Mouse (Mus musculus) kidney, embryonic 14.5 days (tissue): ENCODE results near the gene Gm3336. TPM values are rescaled to one million over a fixed set of nuclear protein-coding genes. Genes with fewer than 3 reads are reported as not detected.

ENCODE experiments used
- ATAC-seq: fragments of 200-750 bp; cut with Nextera tagmentation; 2 replicates; pipeline ENCODE4 v1.8.0; 2017; ENCODE audit warnings: moderate number of reproducible peaks, mild to moderate bottlenecking, moderate TSS enrichment, moderate library complexity; ENCODE audit not compliant: low FRiP score, low TSS enrichment
- H3K27ac ChIP-seq: fragments of 300-500 bp; sonication (generic); 2 replicates; pipeline ENCODE4 v1.5.1; 2014; ENCODE audit warnings: low read depth, mild to moderate bottlenecking, low read length, moderate library complexity, mixed read lengths
- H3K27me3 ChIP-seq: fragments of 300-500 bp; sonication (generic); 2 replicates; pipeline ENCODE4 v1.6.1; 2014; ENCODE audit warnings: mild to moderate bottlenecking, low read length; ENCODE audit not compliant: control insufficient read depth, insufficient read depth
- H3K36me3 ChIP-seq: fragments of 300-500 bp; sonication (generic); 2 replicates; pipeline ENCODE4 v1.6.1; 2014; ENCODE audit warnings: low read length, mixed read lengths; ENCODE audit not compliant: control insufficient read depth, insufficient read depth
- H3K4me1 ChIP-seq: fragments of 300-500 bp; sonication (generic); 2 replicates; pipeline ENCODE4 v1.6.1; 2014; ENCODE audit warnings: low read length, mixed read lengths; ENCODE audit not compliant: control insufficient read depth, insufficient read depth
- H3K4me2 ChIP-seq: fragments of 300-500 bp; sonication (generic); replicated peaks from 2 replicates; pipeline ENCODE4 v1.6.1; 2014; ENCODE audit warnings: low read depth, mild to moderate bottlenecking, low read length
- H3K4me3 ChIP-seq: fragments of 300-500 bp; sonication (generic); 2 replicates; pipeline ENCODE4 v1.5.1; 2014; ENCODE audit warnings: mild to moderate bottlenecking, low read length
- H3K9ac ChIP-seq: fragments of 300-500 bp; sonication (generic); 2 replicates; pipeline ENCODE4 v1.6.1; 2014; ENCODE audit warnings: low read depth, mild to moderate bottlenecking, low read length, moderate library complexity
- H3K9me3 ChIP-seq: fragments of 300-500 bp; sonication (generic); 2 replicates; pipeline ENCODE4 v1.6.1; 2016; ENCODE audit warnings: low read length; ENCODE audit not compliant: control insufficient read depth
- WGBS: fragments of 180-500 bp; shearing (Covaris S2); extraction: QIAGEN DNeasy Blood & Tissue Kit; methylation state at CpG from one replicate; pipeline ENCODE4 v1.1.7; 2014; 5-methylcytosine and 5-hydroxymethylcytosine counted together
- polyA plus RNA-seq: library from polyadenylated mRNA; unstranded; fragments of >200 nt; fragmentation: Nextera tagmentation; extraction: Ambion mirVana; gene quantifications from 2 replicates; pipeline ENCODE4 v1.2.1, GENCODE M21; 2014

The Gm3336 gene
- polyA plus RNA-seq, 1 experiment from 2014 or later = 0.73 TPM

GRCm38 (mm10) chr8:70703287-70703686, 15.1 kb upstream of the Gm3336 start, which contains the start of gene Iqcn:
Iqcn (plus strand) TSS chr8:70703457.
- no peak for ATAC-seq
- Histone ChIP-seq H3K36me3 (peaks cover 18% of the 10 kb centered on the region; the same call in 1 of the 2 replicates), H3K4me3 (no peak within 1 kb of the TSS), H3K4me1 (peaks cover 10% of the 10 kb centered on the region; the same call in 1 of the 2 replicates), H3K9me3 (no peaks in the 10 kb centered on the region), H3K27me3 (no peaks in the 10 kb centered on the region), H3K27ac (no peak within 1 kb of the TSS; the same call in 1 of the 2 replicates), H3K4me2 (no peak within 1 kb of the TSS), H3K9ac (no peak within 1 kb of the TSS)
- 93% methylated on average over 3 of the region's 3 CpGs for WGBS

GRCm38 (mm10) chr8:70708281-70708680, 10.1 kb upstream of the Gm3336 start:
- Histone ChIP-seq H3K4me1 (no peaks in the 10 kb centered on the region), H3K4me3 (no peak overlapping the region), H3K4me2 (no peak overlapping the region), H3K27ac (no peak overlapping the region), H3K27me3 (no peaks in the 10 kb centered on the region), H3K36me3 (peaks cover 7% of the 10 kb centered on the region; the same call in 1 of the 2 replicates), H3K9me3 (no peaks in the 10 kb centered on the region), H3K9ac (no peak overlapping the region)
- 89% methylated on average over 14 of the region's 14 CpGs for WGBS
- ATAC-seq = no peak

DNA sequence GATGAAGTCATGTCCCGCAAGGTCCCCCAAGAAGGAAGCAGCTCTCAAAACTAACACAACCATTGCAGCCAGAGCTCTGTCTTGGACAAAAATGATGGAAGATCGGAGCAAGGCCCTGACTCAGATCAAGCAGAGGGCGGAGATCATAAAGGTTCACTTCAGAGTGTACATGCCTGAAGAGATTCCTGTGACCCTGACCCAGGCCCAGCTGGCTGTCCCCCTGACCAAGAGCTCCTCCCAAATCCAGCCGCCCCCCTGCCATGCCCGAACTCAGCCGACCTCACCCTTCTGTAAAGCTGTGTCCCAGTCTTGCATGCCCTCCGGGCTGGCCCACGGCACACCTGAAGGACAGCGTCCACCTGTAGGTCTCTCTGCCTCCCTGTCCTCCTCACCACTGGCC, 8.5 kb upstream of the Gm3336 start:
- ATAC-seq = no peak
- Histone ChIP-seq H3K27me3 (no peaks in the 10 kb centered on the region), H3K36me3 (no peaks in the 10 kb centered on the region), H3K4me3 (no peak overlapping the region), H3K4me2 (no peak overlapping the region), H3K4me1 (no peaks in the 10 kb centered on the region), H3K9me3 (no peaks in the 10 kb centered on the region), H3K9ac (no peak overlapping the region), H3K27ac (no peak overlapping the region)
- WGBS = 91% methylated on average over 9 of the region's 9 CpGs

DNA sequence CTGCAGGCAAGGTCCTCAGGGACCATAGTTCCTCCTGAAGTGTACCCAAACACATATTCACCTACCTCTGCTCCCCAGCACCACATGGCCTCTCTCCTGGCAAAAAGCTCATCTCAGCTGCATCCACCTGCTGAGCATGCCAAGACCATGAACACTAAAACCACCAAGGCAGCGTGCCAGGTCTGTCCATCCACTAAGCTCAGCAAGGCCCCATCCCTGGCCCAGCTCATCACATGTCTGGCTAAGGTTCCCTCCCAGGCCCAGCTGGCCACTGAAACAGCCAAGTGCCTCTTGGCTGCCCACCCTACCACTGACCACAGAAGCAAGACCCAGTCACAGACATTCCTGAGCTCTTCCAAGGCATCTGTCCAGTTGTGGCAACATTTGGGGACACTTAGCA, 8.0 kb upstream of the Gm3336 start:
- Histone ChIP-seq H3K36me3 (no peaks in the 10 kb centered on the region), H3K27me3 (no peaks in the 10 kb centered on the region), H3K9ac (no peak overlapping the region), H3K4me3 (no peak overlapping the region), H3K27ac (no peak overlapping the region), H3K9me3 (no peaks in the 10 kb centered on the region), H3K4me1 (no peaks in the 10 kb centered on the region), H3K4me2 (no peak overlapping the region)
- ATAC-seq = no peak
- 86% methylated on average over 1 of the region's 1 CpGs for WGBS

GRCm38 (mm10) chr8:70711041-70711440, 7.3 kb upstream of the Gm3336 start:
- Histone ChIP-seq H3K4me1 (no peaks in the 10 kb centered on the region), H3K4me3 (no peak overlapping the region), H3K9me3 (no peaks in the 10 kb centered on the region), H3K36me3 (no peaks in the 10 kb centered on the region), H3K4me2 (no peak overlapping the region), H3K9ac (no peak overlapping the region), H3K27me3 (no peaks in the 10 kb centered on the region), H3K27ac (no peak overlapping the region)
- 83% methylated on average over 11 of the region's 11 CpGs for WGBS
- ATAC-seq = no peak

GRCm38 (mm10) chr8:70713991-70714390, 4.4 kb upstream of the Gm3336 start:
- H3K9me3 ChIP-seq = no peaks in the 10 kb centered on the region
- 73% methylated on average over 7 of the region's 7 CpGs for WGBS
- no peak for ATAC-seq

DNA sequence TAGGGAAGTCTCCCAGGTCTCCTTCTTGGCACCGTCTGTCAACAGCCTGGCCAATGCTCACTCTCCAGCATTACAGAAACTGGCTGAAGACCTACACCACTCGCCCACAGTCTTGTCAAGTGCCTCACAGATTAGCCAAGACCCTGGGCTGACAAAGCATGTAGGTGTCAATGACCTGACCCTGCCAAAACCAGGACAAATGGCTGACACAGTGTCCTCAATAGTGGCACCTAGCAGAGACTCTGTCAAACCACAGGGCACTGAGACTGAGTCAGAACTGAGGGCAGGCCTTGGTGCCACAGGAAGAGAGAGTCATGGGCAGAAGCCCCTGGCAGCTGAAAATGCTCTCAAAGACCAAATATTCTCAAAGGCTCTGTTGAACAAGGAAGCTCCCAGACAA, 3.3 kb upstream of the Gm3336 start:
- no peak for ATAC-seq
- H3K9me3 ChIP-seq = no peaks in the 10 kb centered on the region
- H3K4me3 ChIP-seq = no peak overlapping the region
- no peak overlapping the region for H3K9ac ChIP-seq
- WGBS = 49% methylated on average over 2 of the region's 2 CpGs
- H3K36me3 ChIP-seq = no peaks in the 10 kb centered on the region
- no peak overlapping the region for H3K4me2 ChIP-seq
- no peaks in the 10 kb centered on the region for H3K27me3 ChIP-seq
- no peak overlapping the region for H3K27ac ChIP-seq
- no peaks in the 10 kb centered on the region for H3K4me1 ChIP-seq

More at GRCm38 (mm10) chr8:70713991-70714390, 4.4 kb upstream of the Gm3336 start:
- no peaks in the 10 kb centered on the region for H3K4me1 ChIP-seq
- no peaks in the 10 kb centered on the region for H3K36me3 ChIP-seq
- H3K27me3 ChIP-seq = no peaks in the 10 kb centered on the region
- no peak overlapping the region for H3K4me2 ChIP-seq
- H3K4me3 ChIP-seq = no peak overlapping the region
- H3K27ac ChIP-seq = no peak overlapping the region
- no peak overlapping the region for H3K9ac ChIP-seq

- Histone ChIP-seq H3K4me3 (no peak overlapping the region), H3K9me3 (no peaks in the 10 kb centered on the region), H3K36me3 (no peaks in the 10 kb centered on the region), H3K4me2 (no peak overlapping the region), H3K9ac (no peak overlapping the region), H3K27ac (no peak overlapping the region), H3K27me3 (no peaks in the 10 kb centered on the region), H3K4me1 (no peaks in the 10 kb centered on the region)
- WGBS = 87% methylated on average over 40 of the region's 40 CpGs
- ATAC-seq = no peak
These were observed 1.6 kb upstream of the Gm3336 start for GRCm38 (mm10) chr8:70716521-70717400.

DNA sequence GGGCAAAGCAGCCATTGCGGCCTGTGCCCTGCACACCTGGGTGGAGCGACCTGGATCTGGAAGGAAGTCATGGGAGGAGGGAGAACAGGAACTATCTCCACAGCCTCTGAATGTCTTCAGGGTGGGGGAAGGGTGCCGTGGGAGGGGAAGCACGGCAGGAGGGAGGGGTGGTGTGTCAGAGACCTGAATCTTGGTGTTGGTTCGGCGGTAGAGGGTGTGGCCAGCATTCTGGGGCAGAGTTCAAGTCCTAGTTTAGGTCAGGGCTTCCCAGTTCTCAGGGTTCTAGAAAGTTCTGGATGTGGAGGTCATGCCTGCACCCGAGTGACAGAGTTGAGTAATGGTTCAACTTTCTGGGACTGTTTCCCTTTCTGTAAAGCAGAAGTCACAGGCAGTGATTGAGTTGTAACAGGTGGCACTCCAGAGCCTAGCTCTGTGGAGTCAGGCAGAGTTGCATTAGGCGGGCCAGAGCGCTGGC, 1.5 kb downstream of the Gm3336 start:
- Histone ChIP-seq H3K36me3 (no peaks in the 10 kb centered on the region), H3K9me3 (no peaks in the 10 kb centered on the region)

More for the DNA sequence above, 1.5 kb downstream of the Gm3336 start:
- WGBS = 53% methylated on average over 9 of the region's 9 CpGs
- H3K9ac ChIP-seq = no peak overlapping the region
- no peaks in the 10 kb centered on the region for H3K4me1 ChIP-seq
- ATAC-seq = no peak
- no peak overlapping the region for H3K27ac ChIP-seq
- no peak overlapping the region for H3K4me2 ChIP-seq
- H3K4me3 ChIP-seq = no peak overlapping the region
- H3K27me3 ChIP-seq = no peaks in the 10 kb centered on the region
